Mouse (Mus musculus): ENCODE data around the gene Folr1. TPM values are rescaled to one million over a fixed set of nuclear protein-coding genes. Genes with fewer than 3 reads are reported as not detected.

Folr1 gene
- polyA plus RNA-seq, 1 experiment from 2014 or later = 11.9 TPM

DNA sequence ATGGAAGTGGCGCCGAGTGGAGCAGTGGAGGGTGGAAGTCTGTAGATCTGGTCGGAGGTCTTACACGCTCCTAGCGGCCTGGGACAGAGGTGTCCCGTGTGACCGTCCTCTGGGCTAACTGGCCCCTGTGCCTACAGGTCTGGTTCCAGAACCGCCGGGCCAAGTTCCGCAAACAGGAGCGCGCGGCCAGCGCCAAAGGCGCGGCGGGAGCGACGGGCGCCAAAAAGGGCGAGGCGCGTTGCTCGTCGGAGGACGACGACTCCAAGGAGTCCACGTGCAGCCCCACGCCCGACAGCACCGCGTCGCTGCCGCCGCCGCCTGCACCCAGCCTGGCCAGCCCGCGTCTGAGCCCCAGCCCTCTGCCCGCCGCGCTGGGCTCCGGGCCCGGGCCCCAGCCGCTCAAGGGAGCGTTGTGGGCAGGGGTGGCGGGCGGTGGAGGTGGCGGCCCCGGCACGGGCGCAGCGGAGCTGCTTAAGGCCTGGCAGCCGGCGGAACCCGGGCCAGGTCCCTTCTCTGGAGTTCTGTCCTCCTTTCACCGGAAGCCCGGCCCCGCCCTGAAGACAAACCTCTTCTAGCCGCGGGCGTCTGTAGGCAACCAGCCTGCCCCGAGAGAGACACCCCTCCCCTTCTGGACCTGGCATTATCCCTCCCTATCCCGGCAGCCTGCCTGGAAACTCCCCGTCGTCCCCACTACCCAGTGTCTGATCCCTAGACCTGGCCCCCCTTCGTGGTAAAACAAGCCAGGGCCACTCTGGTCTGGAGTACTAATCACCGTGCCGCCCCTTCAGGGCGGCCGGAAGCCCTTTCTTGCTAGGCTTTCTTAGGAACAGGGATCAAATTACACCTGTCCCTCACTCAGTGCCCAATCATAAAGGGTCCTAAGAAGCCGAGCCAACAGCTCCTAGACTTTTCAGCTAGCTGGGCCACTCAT lies 48.8 kb downstream of the Folr1 start:
- Histone ChIP-seq H3K27me3 (ENCODE audit: poor library complexity, severe bottlenecking) (peaks cover 78% of the 10 kb centered on the region), H3K36me3 (replicated peaks) (peaks cover 40% of the 10 kb centered on the region), H3K9me3 (no peaks in the 10 kb centered on the region), H3K27ac (peak overlapping the region; percentile 91), H3K4me1 (peaks cover 54% of the 10 kb centered on the region), H3K4me3 (peak overlapping the region; percentile 62)
- WGBS = under 1% methylated on average over 71 of the region's 71 CpGs
- peak; percentile 83 for DNase-seq (ENCODE audit: extremely low spot score, low spot score)

DNA sequence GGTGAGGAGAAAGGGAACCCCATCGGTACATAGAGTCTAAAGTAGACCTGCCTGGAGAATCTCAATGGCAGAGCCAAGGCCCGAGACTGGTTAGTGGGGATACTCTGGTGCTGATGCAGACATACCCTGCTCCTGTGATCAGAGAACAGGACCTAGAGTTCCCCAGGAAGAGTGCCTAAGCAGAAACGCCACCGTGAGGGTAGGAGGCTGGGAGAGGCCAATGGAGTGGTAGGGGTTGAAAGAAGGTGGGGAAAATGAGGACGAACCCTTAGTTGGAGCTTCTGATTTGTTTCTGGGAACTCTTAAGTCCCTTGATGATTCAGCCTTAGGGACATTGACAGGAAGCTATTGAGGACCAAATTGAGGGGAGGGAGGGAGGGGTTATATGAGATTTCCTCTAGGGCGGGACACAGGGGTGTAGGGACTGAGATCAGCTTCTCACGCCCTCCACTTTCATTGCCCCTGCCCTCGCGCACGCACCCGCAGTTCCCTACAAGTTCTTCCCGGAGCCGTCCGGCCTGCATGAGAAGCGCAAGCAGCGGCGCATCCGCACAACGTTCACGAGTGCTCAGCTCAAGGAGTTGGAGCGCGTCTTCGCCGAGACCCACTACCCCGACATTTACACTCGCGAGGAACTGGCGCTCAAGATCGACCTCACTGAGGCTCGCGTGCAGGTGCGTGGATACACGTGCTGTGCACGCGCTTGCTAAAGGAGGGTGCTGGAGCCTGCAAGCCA lies 50.1 kb downstream of the Folr1 start:
- DNase-seq (ENCODE audit: extremely low spot score, low spot score) = no peak
- H3K4me3 ChIP-seq = peak overlapping the region; percentile 62
- H3K27me3 ChIP-seq (ENCODE audit: poor library complexity, severe bottlenecking) = peaks cover 91% of the 10 kb centered on the region
- H3K36me3 ChIP-seq (replicated peaks) = peaks cover 26% of the 10 kb centered on the region
- H3K4me1 ChIP-seq = peaks cover 54% of the 10 kb centered on the region
- no peaks in the 10 kb centered on the region for H3K9me3 ChIP-seq
- H3K27ac ChIP-seq = no peak overlapping the region
- 3% methylated on average over 35 of the region's 35 CpGs for WGBS

DNA sequence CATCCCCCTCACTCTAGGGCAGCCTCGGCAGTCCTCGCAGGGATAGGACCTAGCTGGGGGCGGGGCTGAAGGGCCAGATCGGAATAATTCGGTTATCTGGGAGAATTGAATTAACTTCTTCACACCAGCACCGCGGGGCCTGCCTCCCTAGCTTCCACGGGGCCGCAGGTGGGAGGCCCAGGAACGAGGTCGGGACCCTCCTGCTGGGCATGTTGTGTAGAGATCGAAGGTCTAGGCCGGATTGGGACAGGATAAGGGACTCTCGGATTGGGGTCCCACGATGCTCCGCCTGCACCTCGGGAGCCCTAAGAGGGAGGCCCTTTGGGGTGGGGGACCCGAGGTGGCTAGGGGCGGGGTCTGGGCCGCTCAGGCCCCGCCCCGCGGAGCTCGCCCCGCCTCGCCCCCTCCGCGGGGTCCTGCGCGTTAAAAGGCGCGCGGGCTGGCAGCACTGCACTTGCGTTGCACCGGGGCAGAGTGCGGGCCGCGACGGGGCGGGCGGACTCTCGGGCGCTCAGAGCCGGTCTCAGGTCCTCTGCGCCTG lies 52.7 kb downstream of the Folr1 start, which contains the start of gene Phox2a:
TSS of gene Phox2a (plus strand) at position 453 of the 541 bp plus-strand sequence.
- Histone ChIP-seq H3K4me1 (peaks cover 45% of the 10 kb centered on the region), H3K27me3 (ENCODE audit: poor library complexity, severe bottlenecking) (peaks cover 77% of the 10 kb centered on the region), H3K27ac (peak within 1 kb of the TSS; percentile 20; the same call in 1 of the 2 replicates), H3K36me3 (replicated peaks) (0 out of 2 replicates have a peak, but pooled peaks cover 1% of the 10 kb centered on the region), H3K4me3 (peak within 1 kb of the TSS; percentile 47), H3K9me3 (no peaks in the 10 kb centered on the region)
- WGBS = under 1% methylated on average over 45 of the region's 45 CpGs
- no peak for DNase-seq (ENCODE audit: extremely low spot score, low spot score)

Small RNAs within 50 kb of the gene (microRNA-seq; reads per million reads assigned to microRNA genes)
- gene Gm22655 = not detected

Other genes with a start within 250 kb of the Folr1 start
- 52.3 and 59.9 TPM in 2 replicates for gene Clpb, start 207.2 kb downstream of the Folr1 start, polyA plus RNA-seq (2016; fragmentation: Nextera tagmentation; extraction: Ambion mirVana)
- not detected in 2 replicates for gene Phox2a, start 52.5 kb downstream of the Folr1 start, polyA plus RNA-seq (2016; fragmentation: Nextera tagmentation; extraction: Ambion mirVana)
- gene Inppl1, start 32.6 kb downstream of the Folr1 start, polyA plus RNA-seq (2016; fragmentation: Nextera tagmentation; extraction: Ambion mirVana) = 45.8 and 46.2 TPM in 2 replicates
- gene Folr2, start 13.6 kb downstream of the Folr1 start, polyA plus RNA-seq (2016; fragmentation: Nextera tagmentation; extraction: Ambion mirVana) = 0.47 and 0.68 TPM in 2 replicates
- 122 and 127 TPM in 2 replicates for gene Anapc15, start 7.1 kb downstream of the Folr1 start, polyA plus RNA-seq (2016; fragmentation: Nextera tagmentation; extraction: Ambion mirVana)
- gene Lamtor1, start 35.1 kb upstream of the Folr1 start, polyA plus RNA-seq (2016; fragmentation: Nextera tagmentation; extraction: Ambion mirVana) = 157 and 165 TPM in 2 replicates
- 0.62 and 1.2 TPM in 2 replicates for gene Tomt, start 35.6 kb upstream of the Folr1 start, polyA plus RNA-seq (2016; fragmentation: Nextera tagmentation; extraction: Ambion mirVana)
- 10.1 and 11.9 TPM in 2 replicates for gene Lrrc51, start 63.1 kb upstream of the Folr1 start, polyA plus RNA-seq (2016; fragmentation: Nextera tagmentation; extraction: Ambion mirVana)
- 95.7 and 96.0 TPM in 2 replicates for gene Numa1, start 63.3 kb upstream of the Folr1 start, polyA plus RNA-seq (2016; fragmentation: Nextera tagmentation; extraction: Ambion mirVana)
- gene Il18bp, start 147.9 kb upstream of the Folr1 start, polyA plus RNA-seq (2016; fragmentation: Nextera tagmentation; extraction: Ambion mirVana) = 3.9 TPM in 2 replicates
- 31.1 and 34.2 TPM in 2 replicates for gene Rnf121, start 194.7 kb upstream of the Folr1 start, polyA plus RNA-seq (2016; fragmentation: Nextera tagmentation; extraction: Ambion mirVana)
- gene Xndc1, start 194.7 kb upstream of the Folr1 start, polyA plus RNA-seq (2016; fragmentation: Nextera tagmentation; extraction: Ambion mirVana) = 48.6 and 50.7 TPM in 2 replicates
- gene Xntrpc, start 194.9 kb upstream of the Folr1 start, polyA plus RNA-seq (2016; fragmentation: Nextera tagmentation; extraction: Ambion mirVana) = 1.9 TPM in 2 replicates
- gene Trpc2, start 212.3 kb upstream of the Folr1 start, polyA plus RNA-seq (2016; fragmentation: Nextera tagmentation; extraction: Ambion mirVana) = not detected in 2 replicates
- gene Art1, start 231.0 kb upstream of the Folr1 start, polyA plus RNA-seq (2016; fragmentation: Nextera tagmentation; extraction: Ambion mirVana) = 0.57 and 1.3 TPM in 2 replicates
- 2.9 and 3.2 TPM in 2 replicates for gene Art5, start 238.7 kb upstream of the Folr1 start, polyA plus RNA-seq (2016; fragmentation: Nextera tagmentation; extraction: Ambion mirVana)
- gene Chrna10, start 246.0 kb upstream of the Folr1 start, polyA plus RNA-seq (2016; fragmentation: Nextera tagmentation; extraction: Ambion mirVana) = not detected in 2 replicates

Measured in forebrain, embryonic 10.5 days (tissue).